Mouse (Mus musculus): ENCODE data around the gene Slc9a4. TPM values are rescaled to one million over a fixed set of nuclear protein-coding genes. Genes with fewer than 3 reads are reported as not detected.
"Not testable (repeated sequence)": the region's sequence is repeated elsewhere in the genome, so short reads cannot be mapped to it uniquely, and the experiment has no call there.

The Slc9a4 gene
- polyA plus RNA-seq, 2 experiments from 2014 or later = not detected

GRCm38 (mm10) chr1:40650803-40651497 lies 71.1 kb downstream of the Slc9a4 start:
- no peak for ATAC-seq

- ATAC-seq = no peak
Observed at GRCm38 (mm10) chr1:40657035-40657434, 77.2 kb downstream of the Slc9a4 start.

GRCm38 (mm10) chr1:40657978-40658496 lies 78.2 kb downstream of the Slc9a4 start:
- ATAC-seq = no peak

GRCm38 (mm10) chr1:40659017-40659416 lies 79.1 kb downstream of the Slc9a4 start:
- ATAC-seq = no peak

- no peak for ATAC-seq
Observed at GRCm38 (mm10) chr1:40659496-40659895, 79.6 kb downstream of the Slc9a4 start.

- ATAC-seq = no peak
Observed at GRCm38 (mm10) chr1:40660838-40661237, 81.0 kb downstream of the Slc9a4 start.

- no peak for ATAC-seq
Observed at GRCm38 (mm10) chr1:40665401-40666370, 85.8 kb downstream of the Slc9a4 start.

GRCm38 (mm10) chr1:40667442-40667841 lies 87.6 kb downstream of the Slc9a4 start:
- not testable (repeated sequence) for ATAC-seq

- no peak for ATAC-seq
Observed at GRCm38 (mm10) chr1:40670025-40670424, 90.1 kb downstream of the Slc9a4 start.

- ATAC-seq = no peak
Observed at GRCm38 (mm10) chr1:40671490-40671889, 91.6 kb downstream of the Slc9a4 start.

GRCm38 (mm10) chr1:40677306-40677705 lies 97.4 kb downstream of the Slc9a4 start:
- no peak for ATAC-seq

Other genes starting within 250 kb of the Slc9a4 start
- gene Il1rl1, start 150.5 kb upstream of the Slc9a4 start, polyA plus RNA-seq (2017; shearing (Covaris generic)) = 10 to 100 TPM in 1 of 2 experiments, 1 to 10 TPM in 1; 9.2 to 11.5 TPM
- gene Il18r1, start 114.5 kb upstream of the Slc9a4 start, polyA plus RNA-seq (2017; shearing (Covaris generic)) = 10 to 100 TPM; 45.0 to 45.8 TPM
- 10 to 100 TPM in 1 of 2 experiments, 1 to 10 TPM in 1; 8.9 to 18.3 TPM for gene Il18rap, start 64.7 kb upstream of the Slc9a4 start, polyA plus RNA-seq (2017; shearing (Covaris generic))
- not detected for gene Slc9a2, start 100.5 kb downstream of the Slc9a4 start, polyA plus RNA-seq (2017; shearing (Covaris generic))
- 1 to 10 TPM; 2.1 to 2.3 TPM for gene Mfsd9, start 210.6 kb downstream of the Slc9a4 start, polyA plus RNA-seq (2017; shearing (Covaris generic))
- gene Tmem182, start 225.5 kb downstream of the Slc9a4 start, polyA plus RNA-seq (2017; shearing (Covaris generic)) = not detected